Mouse (Mus musculus): Measurements from ENCODE around the gene Klf16. TPM values are rescaled to one million over a fixed set of nuclear protein-coding genes. Genes with fewer than 3 reads are reported as not detected.
A peak's percentile ranks its signal among the peaks of the same experiment; 100 is the strongest.

Gene Klf16
- polyA plus RNA-seq, 1 experiment from 2014 or later: 8.1 TPM

- H3K36me3 ChIP-seq: peaks cover 86% of the 10 kb centered on the region
- no peak for ATAC-seq (ENCODE audit: low FRiP score)
- no peak overlapping the region for H3K9ac ChIP-seq
- H3K9me3 ChIP-seq (replicated peaks): no peaks in the 10 kb centered on the region
- peaks cover 6% of the 10 kb centered on the region for H3K4me1 ChIP-seq
- 92% methylated on average over 4 of the region's 4 CpGs for WGBS
- H3K27ac ChIP-seq: no peak overlapping the region
- no peak overlapping the region for H3K4me3 ChIP-seq
- no peaks in the 10 kb centered on the region for H3K27me3 ChIP-seq
- H3K4me2 ChIP-seq (replicated peaks): no peak overlapping the region
Observed at GRCm38 (mm10) chr10:80546945-80547344, 30.2 kb downstream of the Klf16 start.

GRCm38 (mm10) chr10:80545590-80545989 is 31.5 kb downstream of the Klf16 start:
- WGBS: 94% methylated on average over 8 of the region's 8 CpGs
- Histone ChIP-seq H3K9ac (no peak overlapping the region), H3K4me3 (no peak overlapping the region), H3K4me1 (peaks cover 6% of the 10 kb centered on the region), H3K27me3 (no peaks in the 10 kb centered on the region), H3K36me3 (peaks cover 91% of the 10 kb centered on the region), H3K4me2 (replicated peaks) (no peak overlapping the region), H3K27ac (no peak overlapping the region), H3K9me3 (replicated peaks) (no peaks in the 10 kb centered on the region)
- ATAC-seq (ENCODE audit: low FRiP score): no peak

- Histone ChIP-seq H3K9ac (no peak overlapping the region), H3K27me3 (peaks cover 6% of the 10 kb centered on the region), H3K9me3 (replicated peaks) (no peaks in the 10 kb centered on the region), H3K4me2 (replicated peaks) (no peak overlapping the region), H3K4me3 (no peak overlapping the region), H3K27ac (no peak overlapping the region), H3K36me3 (peaks cover 74% of the 10 kb centered on the region), H3K4me1 (peaks cover 8% of the 10 kb centered on the region)
- ATAC-seq (ENCODE audit: low FRiP score): no peak
- 96% methylated on average over 14 of the region's 14 CpGs for WGBS
Observed at GRCm38 (mm10) chr10:80543873-80544272, 33.2 kb downstream of the Klf16 start.

- Histone ChIP-seq H3K36me3 (peaks cover 33% of the 10 kb centered on the region), H3K9me3 (replicated peaks) (no peaks in the 10 kb centered on the region), H3K4me3 (no peak overlapping the region), H3K27ac (no peak overlapping the region), H3K27me3 (peaks cover 47% of the 10 kb centered on the region), H3K4me2 (replicated peaks) (no peak overlapping the region), H3K9ac (no peak overlapping the region), H3K4me1 (peaks cover 5% of the 10 kb centered on the region; the same call in 1 of the 2 replicates)
- ATAC-seq (ENCODE audit: low FRiP score): no peak
- 58% methylated on average over 5 of the region's 5 CpGs for WGBS
Observed at GRCm38 (mm10) chr10:80539493-80539892, 37.6 kb downstream of the Klf16 start.

GRCm38 (mm10) chr10:80538710-80539394 is 38.3 kb downstream of the Klf16 start, which contains the start of gene Atp8b3:
Gene Atp8b3, minus strand, starts transcription at chr10:80539124.
- peaks cover 26% of the 10 kb centered on the region for H3K36me3 ChIP-seq
- no peak within 1 kb of the TSS for H3K9ac ChIP-seq
- peaks cover 5% of the 10 kb centered on the region; the same call in 1 of the 2 replicates for H3K4me1 ChIP-seq
- peaks cover 47% of the 10 kb centered on the region for H3K27me3 ChIP-seq
- H3K4me2 ChIP-seq (replicated peaks): peak within 1 kb of the TSS; percentile 39
- WGBS: 3% methylated on average over 30 of the region's 30 CpGs
- no peaks in the 10 kb centered on the region for H3K9me3 ChIP-seq (replicated peaks)
- peak; percentile 61 for ATAC-seq (ENCODE audit: low FRiP score)
- no peak within 1 kb of the TSS for H3K27ac ChIP-seq
- H3K4me3 ChIP-seq: peak within 1 kb of the TSS; percentile 15

- Histone ChIP-seq H3K27ac (no peak overlapping the region), H3K4me2 (replicated peaks) (no peak overlapping the region), H3K4me3 (no peak overlapping the region), H3K9me3 (replicated peaks) (no peaks in the 10 kb centered on the region), H3K27me3 (peaks cover 47% of the 10 kb centered on the region), H3K9ac (no peak overlapping the region), H3K36me3 (peaks cover 19% of the 10 kb centered on the region), H3K4me1 (peaks cover 5% of the 10 kb centered on the region; the same call in 1 of the 2 replicates)
- ATAC-seq (ENCODE audit: low FRiP score): no peak
- 50% methylated on average over 5 of the region's 5 CpGs for WGBS
Observed at GRCm38 (mm10) chr10:80538180-80538579, 38.9 kb downstream of the Klf16 start.

- H3K9ac ChIP-seq: no peak overlapping the region
- no peak overlapping the region for H3K27ac ChIP-seq
- ATAC-seq (ENCODE audit: low FRiP score): no peak
- H3K4me1 ChIP-seq: peaks cover 5% of the 10 kb centered on the region; the same call in 1 of the 2 replicates
- H3K4me3 ChIP-seq: no peak overlapping the region
- peaks cover 47% of the 10 kb centered on the region for H3K27me3 ChIP-seq
- no peaks in the 10 kb centered on the region for H3K36me3 ChIP-seq
- H3K4me2 ChIP-seq (replicated peaks): peak overlapping the region; percentile 29; the same call in 1 of the 2 replicates
- H3K9me3 ChIP-seq (replicated peaks): no peaks in the 10 kb centered on the region
- 10% methylated on average over 13 of the region's 13 CpGs for WGBS
Observed at GRCm38 (mm10) chr10:80535711-80536110, 41.4 kb downstream of the Klf16 start.

GRCm38 (mm10) chr10:80535071-80535470 is 42.0 kb downstream of the Klf16 start:
- WGBS: 16% methylated on average over 14 of the region's 14 CpGs
- Histone ChIP-seq H3K36me3 (no peaks in the 10 kb centered on the region), H3K27ac (no peak overlapping the region), H3K27me3 (peaks cover 45% of the 10 kb centered on the region), H3K4me3 (no peak overlapping the region), H3K9me3 (replicated peaks) (no peaks in the 10 kb centered on the region), H3K4me2 (replicated peaks) (peak overlapping the region; percentile 29), H3K9ac (no peak overlapping the region), H3K4me1 (peaks cover 5% of the 10 kb centered on the region; the same call in 1 of the 2 replicates)
- ATAC-seq (ENCODE audit: low FRiP score): no peak

GRCm38 (mm10) chr10:80533704-80534103 is 43.4 kb downstream of the Klf16 start:
- ATAC-seq (ENCODE audit: low FRiP score): 0 out of 2 replicates have a peak, but pooled peaks have one; percentile 30
- H3K27me3 ChIP-seq: peaks cover 42% of the 10 kb centered on the region
- H3K36me3 ChIP-seq: no peaks in the 10 kb centered on the region
- no peaks in the 10 kb centered on the region for H3K9me3 ChIP-seq (replicated peaks)
- H3K9ac ChIP-seq: no peak overlapping the region
- no peak overlapping the region for H3K4me2 ChIP-seq (replicated peaks)
- no peak overlapping the region for H3K27ac ChIP-seq
- 9% methylated on average over 7 of the region's 7 CpGs for WGBS
- H3K4me3 ChIP-seq: no peak overlapping the region
- peaks cover under 1% of the 10 kb centered on the region; the same call in 1 of the 2 replicates for H3K4me1 ChIP-seq

- Histone ChIP-seq H3K4me1 (no peaks in the 10 kb centered on the region), H3K27ac (no peak overlapping the region), H3K9ac (no peak overlapping the region), H3K4me3 (no peak overlapping the region), H3K4me2 (replicated peaks) (no peak overlapping the region), H3K27me3 (peaks cover 34% of the 10 kb centered on the region), H3K36me3 (no peaks in the 10 kb centered on the region), H3K9me3 (replicated peaks) (no peaks in the 10 kb centered on the region)
- WGBS: 84% methylated on average over 11 of the region's 11 CpGs
- no peak for ATAC-seq (ENCODE audit: low FRiP score)
Observed at GRCm38 (mm10) chr10:80532783-80533182, 44.3 kb downstream of the Klf16 start.

- H3K4me1 ChIP-seq: peaks cover 4% of the 10 kb centered on the region; the same call in 1 of the 2 replicates
Observed at GRCm38 (mm10) chr10:80526172-80526571, 50.9 kb downstream of the Klf16 start.

GRCm38 (mm10) chr10:80523299-80523698 is 53.8 kb downstream of the Klf16 start:
- no peak overlapping the region for H3K27ac ChIP-seq
- peaks cover 4% of the 10 kb centered on the region; the same call in 1 of the 2 replicates for H3K4me1 ChIP-seq
- 94% methylated on average over 7 of the region's 7 CpGs for WGBS
- H3K4me3 ChIP-seq: no peak overlapping the region
- no peaks in the 10 kb centered on the region; the same call in 1 of the 2 replicates for H3K36me3 ChIP-seq
- H3K9me3 ChIP-seq (replicated peaks): peaks cover 4% of the 10 kb centered on the region; the same call in 1 of the 2 replicates
- H3K4me2 ChIP-seq (replicated peaks): no peak overlapping the region
- no peak overlapping the region for H3K9ac ChIP-seq
- no peaks in the 10 kb centered on the region; the same call in 1 of the 2 replicates for H3K27me3 ChIP-seq
- no peak for ATAC-seq (ENCODE audit: low FRiP score)

More at GRCm38 (mm10) chr10:80526172-80526571, 50.9 kb downstream of the Klf16 start:
- Histone ChIP-seq H3K4me3 (peak overlapping the region; percentile 17; the same call in 1 of the 2 replicates), H3K4me2 (replicated peaks) (peak overlapping the region; percentile 43), H3K27me3 (peaks cover 3% of the 10 kb centered on the region), H3K27ac (no peak overlapping the region), H3K36me3 (no peaks in the 10 kb centered on the region), H3K9ac (0 out of 2 replicates have a peak overlapping the region, but pooled peaks have one; percentile 28), H3K9me3 (replicated peaks) (peaks cover 4% of the 10 kb centered on the region; the same call in 1 of the 2 replicates)
- peak; percentile 83 for ATAC-seq (ENCODE audit: low FRiP score)
- WGBS: 23% methylated on average over 9 of the region's 9 CpGs
